Mouse (Mus musculus) ES-Bruce4 (cell line): ENCODE measurements at regions not wholly inside any gene's neighbourhood (a gene's known extent, or its start where the extent isn't known, plus 50 kb on each side); places are given as distances from the start of the nearest gene placed in this dataset.

Experiments used
- CTCF ChIP-seq: IDR thresholded peaks from one replicate; pipeline ENCODE4 v1.8.1; 2011; ENCODE audit warnings: low read depth, low read length
- EP300 ChIP-seq: IDR thresholded peaks from 2 replicates; pipeline ENCODE4 v1.6.1; 2011; ENCODE audit warnings: low read depth, low read length; ENCODE audit not compliant: insufficient read depth
- POLR2A ChIP-seq: IDR thresholded peaks from one replicate; pipeline ENCODE4 v1.8.1; 2011; ENCODE audit warnings: low read length; ENCODE audit not compliant: insufficient read depth

- TF ChIP-seq EP300 (no peak), POLR2A (no peak), CTCF (no peak)
Observed at GRCm38 (mm10) chr1:61238668-61239067, 260.9 kb downstream of the Icos start.
